Mouse (Mus musculus): Measurements from ENCODE around the gene Spns3.
A peak's percentile ranks its signal among the peaks of the same experiment; 100 is the strongest.

The Spns3 gene

DNA sequence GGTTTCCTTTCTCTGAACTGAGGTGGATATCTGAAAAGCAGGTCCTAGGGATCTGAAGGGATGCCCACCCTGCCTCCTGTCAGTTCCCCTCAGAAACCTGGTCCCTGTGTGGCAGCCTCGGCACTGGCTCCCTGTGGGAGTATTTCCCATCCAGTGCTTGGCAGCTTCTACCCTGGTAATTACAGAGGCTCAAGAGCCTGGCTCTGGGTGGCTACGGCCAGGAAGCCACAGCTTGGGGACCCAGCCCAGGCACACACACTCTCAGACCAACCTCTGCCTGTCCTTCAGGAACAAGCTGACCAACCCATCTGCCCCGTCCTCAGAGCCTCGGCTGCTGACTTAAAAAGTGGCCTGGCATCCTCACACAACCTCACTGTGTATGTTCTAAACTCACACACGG, 69.0 kb downstream of the Spns3 start:
- DNase-seq: no peak

DNA sequence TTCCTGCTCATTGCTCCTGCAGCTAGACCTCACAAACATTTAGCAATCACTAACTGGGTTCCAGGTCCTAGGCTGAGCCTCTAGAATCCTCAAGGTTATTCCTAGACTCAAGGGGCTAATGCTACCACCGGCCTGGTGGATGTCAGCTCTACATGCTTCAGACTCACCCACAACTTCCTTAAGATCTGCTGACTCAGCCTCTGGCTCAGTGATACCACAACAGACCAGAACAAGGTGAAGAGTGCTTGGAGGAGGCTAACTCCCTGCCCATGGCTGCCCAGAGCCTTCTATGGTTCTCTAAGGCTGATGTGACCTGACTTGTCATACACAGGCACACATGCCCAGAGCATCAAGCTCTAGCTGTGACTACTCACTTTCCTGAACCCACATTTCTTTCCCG, 70.8 kb downstream of the Spns3 start:
- no peak for DNase-seq

DNA sequence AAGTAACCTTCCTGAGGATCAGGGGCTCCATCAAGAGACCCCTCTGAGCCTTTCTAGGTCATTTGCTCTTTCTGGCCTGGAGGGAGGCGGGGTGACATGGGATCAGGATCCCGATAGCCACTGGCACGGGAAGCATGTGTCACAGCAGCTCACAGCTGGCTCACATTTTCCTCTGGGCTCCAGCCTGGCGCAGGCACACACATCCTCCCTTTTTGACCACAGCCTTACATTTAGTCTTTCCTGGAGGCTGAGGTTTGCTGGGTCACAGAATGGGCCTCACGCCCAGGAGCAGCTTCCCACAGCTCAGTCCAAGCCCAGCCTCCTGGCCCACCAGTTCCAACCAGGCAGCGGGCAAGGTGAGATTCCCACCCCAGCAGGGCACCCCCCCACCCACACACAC, 72.1 kb downstream of the Spns3 start:
- peak; percentile 33 to 40 for DNase-seq

DNA sequence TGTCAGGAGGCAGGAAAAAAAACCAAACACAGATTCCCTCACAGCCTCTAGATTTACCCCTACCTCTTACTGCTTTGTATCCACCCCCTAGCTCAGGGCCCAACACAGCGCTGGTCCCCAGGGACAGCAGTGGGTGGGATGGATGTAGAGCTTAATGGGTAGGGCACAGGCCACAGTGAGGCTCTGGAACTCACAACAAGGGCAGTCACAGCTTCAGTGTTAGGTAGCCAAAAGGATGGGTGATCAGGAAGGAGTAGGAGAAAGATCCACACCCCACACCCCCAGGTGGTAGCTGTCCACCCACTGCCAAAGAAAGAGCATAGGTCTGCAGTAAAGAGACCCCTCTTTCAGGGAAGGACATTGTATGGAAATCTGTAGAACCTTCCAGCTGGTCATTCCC, 72.7 kb downstream of the Spns3 start:
- DNase-seq: no peak

DNA sequence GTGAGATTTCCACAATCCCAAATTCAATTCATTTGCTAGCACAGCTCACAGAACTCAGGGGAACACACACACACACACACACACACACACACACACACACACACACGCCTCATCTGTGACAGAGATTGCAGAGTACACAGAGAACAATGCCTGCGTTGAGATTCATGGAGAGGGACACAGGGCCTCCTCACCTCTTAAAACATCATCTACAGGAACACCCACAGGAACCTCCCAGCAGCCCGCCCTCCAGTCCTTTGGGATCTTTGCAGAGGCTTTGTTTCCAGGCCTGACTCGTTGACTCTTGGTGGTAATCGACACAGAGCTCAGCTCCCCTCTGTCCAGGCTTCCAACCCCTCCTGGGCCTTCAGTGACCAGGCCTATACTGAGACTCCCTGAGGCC, 73.1 kb downstream of the Spns3 start:
- DNase-seq: no peak

DNA sequence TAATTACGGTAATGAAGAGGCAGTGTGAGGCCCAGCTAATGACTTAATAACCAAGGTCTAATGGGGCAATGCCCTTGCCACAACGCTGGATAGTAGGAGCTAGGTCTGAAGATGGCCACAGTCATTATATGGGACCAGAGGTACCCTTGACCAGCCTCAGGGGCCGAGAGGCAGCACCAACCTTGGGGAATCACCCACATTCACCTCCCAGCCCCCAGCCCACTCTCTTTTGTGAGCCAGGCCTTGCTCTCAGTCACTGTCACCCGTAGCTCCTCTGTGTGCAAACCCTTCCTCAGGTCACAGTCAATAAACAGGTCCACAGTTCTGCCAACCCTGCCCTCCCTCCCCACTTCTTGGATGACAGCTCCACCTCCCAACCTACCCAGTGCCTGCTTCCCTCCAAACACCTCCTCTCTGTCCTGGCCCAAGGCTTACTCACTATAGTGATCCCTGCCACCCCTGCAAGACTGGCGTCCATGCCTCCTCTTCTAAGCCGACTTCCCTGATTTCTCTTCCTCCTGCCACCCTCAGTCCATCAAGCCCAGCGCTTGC, 74.2 kb downstream of the Spns3 start:
- no peak for DNase-seq

DNA sequence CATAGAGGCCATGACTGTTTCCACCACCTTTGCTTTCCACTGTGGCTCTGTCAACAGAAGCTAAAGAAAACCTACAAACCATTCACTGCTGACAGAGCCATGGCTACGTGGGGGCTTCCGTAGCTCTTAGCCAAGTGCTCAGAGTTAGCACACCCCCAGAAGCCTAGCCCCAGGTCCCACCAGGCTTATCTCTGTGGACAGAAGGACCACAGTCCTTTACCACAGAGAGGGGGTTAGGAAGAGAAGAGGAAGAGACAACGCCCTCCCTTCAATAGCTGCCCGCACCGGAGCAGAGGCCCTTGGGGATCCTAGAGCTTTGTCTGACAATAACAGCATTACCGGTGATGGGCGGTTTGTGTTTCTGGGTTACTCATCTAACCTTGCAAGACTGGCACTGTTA, 74.9 kb downstream of the Spns3 start:
- DNase-seq: no peak

DNA sequence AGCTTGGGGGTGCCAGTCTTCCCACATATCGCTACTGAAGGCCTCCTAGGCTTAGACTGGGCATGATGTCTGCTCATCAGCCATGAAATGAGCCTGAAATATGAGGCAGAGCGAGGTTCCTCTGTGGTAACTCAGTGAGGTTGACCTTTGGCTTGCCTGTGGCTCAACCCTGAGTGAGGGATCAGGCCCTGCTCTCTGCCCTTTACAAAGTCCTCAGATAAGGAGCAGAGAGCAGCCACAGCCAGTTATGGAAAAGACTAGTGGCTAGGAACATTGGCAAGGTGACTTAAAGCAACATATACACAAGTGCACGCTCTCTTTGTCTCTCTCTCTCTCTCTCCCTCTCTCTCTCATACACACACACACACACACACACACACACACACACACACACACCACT, 75.4 kb downstream of the Spns3 start:
- peak; percentile 49 to 64 for DNase-seq

DNA sequence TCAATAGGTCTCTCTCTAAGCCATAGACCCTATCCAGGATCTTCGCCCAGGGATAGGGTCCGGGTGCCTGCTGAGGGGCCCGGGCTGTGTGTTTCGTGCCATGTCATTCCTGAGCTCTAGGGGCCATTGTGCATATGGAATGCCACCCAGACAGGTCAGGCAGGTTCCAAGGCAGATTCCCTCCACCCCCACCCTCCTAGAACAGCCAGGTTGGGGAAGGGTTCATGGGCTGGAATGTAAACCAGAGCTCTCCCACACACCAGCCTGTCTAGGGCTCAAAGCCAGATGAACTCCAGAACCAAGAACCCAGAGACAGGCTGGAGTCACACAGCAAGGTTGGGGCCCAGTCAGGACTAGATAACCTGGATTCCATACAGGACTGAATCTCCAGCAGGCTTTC, 76.8 kb downstream of the Spns3 start:
- DNase-seq: no peak

DNA sequence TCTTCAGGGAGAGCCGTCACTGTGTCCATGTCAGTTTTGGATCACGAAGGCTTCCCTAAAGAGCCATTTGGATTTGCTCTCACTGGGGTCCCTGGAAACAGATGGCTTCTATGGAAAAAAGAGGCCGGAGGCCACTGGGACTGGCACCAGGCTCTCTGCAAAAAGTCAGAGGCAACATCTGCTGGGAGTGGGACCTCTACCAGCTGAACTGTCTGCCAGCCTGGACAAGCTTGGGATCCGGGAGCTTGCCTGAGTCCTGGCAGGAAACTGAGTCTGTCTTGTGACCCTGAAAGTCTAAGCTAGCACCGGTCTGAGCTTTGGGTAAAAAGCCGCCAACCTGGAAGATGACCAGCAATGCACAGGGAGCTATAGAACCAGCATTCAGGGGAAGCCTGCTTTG, 78.9 kb downstream of the Spns3 start:
- no peak for DNase-seq

DNA sequence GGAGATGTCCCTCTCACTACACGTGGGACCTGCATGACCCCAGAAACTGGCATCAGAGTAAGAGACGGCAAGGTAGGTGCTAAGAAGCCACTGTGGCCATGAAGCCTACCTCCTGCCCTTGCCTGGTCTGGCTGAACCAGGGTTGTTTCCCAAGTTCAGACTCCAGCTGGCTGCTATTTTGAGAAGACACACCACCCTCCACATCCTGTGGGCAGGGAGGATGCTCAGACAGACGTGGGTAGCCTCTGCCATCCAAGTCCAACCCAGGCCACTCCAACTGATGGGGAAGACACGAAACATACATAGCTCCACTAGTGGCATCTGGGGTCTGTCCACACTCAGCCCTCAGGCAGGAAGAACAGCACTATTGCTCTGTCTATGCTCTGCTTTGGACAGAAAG, 80.3 kb downstream of the Spns3 start:
- no peak for DNase-seq

DNA sequence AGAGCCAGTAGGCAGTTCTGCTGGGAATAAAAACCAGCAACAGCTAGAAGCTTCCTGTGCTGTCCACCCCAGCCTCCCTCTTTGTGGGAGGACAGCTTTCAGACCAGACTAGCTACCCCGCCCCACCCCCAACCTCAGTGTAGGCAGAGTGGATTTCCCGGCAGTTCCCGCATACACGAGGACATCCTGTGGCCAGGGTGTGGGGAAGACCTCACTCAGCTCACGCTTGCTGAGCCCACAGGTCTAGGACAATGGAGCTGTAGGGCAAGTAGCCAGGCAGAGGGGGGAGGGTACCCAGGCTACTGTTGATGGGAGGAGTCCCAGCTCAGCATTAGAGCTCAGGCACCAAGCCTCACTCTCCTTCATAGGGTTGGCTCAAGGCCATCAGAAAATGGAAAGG, 81.1 kb downstream of the Spns3 start:
- peak; percentile 88 to 89 for DNase-seq

DNA sequence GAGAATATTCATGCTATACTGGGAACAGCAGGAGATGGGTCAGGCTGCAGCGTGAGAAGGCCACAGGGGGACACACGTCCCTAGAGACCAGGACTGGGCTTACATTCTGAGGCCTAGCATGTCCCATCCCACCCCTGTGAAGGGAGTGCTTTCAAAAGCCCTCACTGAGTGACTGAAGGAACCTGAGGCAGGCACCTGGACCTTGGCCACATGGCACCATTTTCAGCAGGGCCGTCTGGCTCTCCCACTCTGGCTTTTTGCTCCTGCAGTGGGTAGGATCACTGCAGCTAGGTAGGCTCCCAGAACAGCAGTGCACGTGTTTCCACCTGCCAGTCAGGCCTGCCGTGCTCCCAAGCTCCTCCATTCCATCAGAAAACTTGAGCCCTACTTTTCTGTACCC, 81.8 kb downstream of the Spns3 start:
- DNase-seq: no peak

DNA sequence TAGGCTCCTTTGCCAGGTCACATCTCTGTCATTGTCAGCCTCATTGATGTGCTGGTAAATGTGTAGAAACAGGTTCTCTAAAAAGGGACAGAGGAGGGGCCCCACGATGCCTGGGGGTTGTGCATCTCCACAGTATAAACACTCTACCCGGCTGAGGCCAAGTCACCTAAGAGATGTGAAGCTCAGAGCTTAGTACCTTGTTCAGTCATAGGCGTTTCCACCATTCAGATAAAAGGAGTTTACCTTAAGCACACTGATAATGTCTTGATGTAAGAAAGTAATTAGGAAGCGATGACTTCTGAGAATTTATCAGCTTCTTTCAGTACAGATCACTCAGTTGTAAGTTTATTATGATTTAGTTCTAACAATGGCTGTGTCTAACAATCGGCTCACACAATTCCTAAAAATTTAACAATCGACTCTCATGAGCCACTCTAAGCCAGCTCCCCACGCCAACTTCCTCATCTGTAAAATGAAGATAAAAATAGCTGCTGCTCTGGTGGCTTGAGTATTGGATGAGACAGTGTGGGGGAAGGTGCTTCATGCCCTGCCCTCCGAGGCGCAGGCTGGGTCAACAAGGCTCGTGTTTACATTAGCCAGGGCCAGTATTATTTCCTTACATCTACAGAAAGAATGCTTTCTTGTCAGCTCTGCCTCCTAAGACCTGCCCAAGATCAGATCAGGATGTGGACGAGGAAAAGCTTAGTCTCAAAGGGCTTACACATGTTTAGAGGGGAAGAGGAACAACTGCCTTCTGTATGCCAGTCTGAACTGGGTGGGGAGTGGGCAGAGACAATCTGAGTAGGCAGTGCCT, 83.4 kb downstream of the Spns3 start:
- DNase-seq: no peak

DNA sequence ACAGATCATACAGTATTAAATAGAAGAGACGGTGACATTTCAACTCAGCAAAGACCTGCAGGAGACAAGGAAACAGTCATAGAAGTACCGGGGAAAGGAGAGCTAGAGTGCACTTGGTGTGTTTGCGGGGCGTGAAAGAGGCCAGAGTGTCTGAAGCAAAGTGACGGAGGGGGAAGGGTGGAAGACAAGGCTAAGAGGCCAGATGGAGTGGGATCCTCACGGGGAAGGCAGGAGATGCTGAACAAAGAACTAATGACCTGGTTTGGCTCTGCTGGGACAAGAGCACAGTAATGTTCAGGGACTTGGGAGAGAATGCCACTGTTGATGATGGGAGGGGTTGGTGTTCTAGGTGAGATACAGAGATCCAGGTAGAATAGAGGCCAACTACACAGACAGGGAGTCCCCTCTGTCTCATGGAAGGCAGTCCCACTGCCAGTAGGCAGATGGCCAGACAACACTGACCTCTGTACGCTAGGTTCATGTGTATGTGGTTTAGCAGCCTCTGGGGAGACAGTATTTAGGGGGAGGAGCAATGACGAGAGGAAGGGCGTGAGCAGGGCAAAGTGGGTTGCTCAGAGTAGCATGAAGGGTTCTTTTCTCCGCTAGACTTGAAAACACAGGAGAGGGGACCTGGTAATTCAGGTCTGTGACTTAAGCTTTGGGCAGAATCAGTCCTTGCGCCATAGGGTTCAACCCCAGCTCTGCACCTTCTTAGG, 84.2 kb downstream of the Spns3 start:
- no peak for DNase-seq

DNA sequence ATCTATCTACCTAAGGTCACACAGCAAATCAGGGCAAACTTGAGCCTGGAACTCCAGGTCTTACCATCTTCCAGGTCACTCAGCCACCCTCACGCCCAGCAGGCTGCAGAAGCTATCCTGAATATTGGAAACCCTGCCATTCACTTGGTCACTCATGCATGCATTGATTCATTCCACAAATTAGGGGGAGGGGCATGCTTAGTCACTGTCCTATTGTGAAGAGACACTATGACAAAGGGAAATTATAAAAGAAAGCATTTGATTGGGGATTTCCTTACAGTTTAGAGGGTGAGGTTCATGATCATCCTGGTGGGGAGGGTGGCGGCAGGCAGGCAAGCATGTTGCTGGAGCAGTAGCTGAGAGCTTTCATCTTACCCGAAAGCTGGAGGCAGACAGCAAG, 85.5 kb downstream of the Spns3 start:
- no peak for DNase-seq

DNA sequence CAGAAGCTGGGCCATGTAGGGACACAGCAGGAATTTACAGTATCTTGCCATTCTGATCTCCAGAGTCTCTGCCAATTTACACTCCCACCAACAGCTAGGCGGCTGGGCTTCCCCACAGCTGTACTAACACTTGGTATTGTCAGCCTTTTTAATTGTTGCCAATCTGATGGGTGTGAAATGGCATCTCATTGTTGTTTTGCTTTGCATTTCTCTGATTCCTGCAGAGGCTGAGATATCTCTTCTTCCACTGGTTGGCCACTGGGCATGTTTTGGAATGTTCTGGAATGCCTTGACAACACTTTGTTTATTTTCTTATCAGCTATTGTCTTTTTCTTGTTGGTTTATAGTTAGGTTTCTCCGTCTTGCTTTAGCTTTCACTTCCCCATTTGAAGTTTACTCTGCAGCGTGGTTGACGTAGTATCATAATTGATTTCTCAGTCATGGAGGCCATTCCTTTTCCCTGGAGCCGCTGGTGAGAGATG, 88.8 kb downstream of the Spns3 start:
- DNase-seq: peak in 1 of 2 experiments; percentile 21

DNA sequence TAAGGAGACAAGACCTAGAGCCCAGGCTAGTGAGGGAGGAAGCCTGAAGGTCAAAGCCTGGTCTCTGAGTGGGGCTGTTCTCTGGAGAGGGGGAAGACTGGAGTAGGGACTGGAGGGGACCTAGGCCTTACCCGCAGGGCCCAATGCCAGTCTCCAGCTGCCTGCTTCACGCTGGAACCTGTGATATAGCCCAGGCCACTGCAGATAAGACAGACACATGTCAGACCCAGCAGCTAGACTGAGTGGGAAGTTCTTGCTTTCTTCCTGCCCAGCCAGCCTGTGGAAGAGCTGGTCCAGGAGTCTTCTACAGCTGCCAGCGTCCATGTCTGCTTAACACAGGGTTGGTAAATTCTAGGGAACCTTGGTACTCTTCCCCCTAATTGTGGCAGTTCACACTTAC, 91.8 kb downstream of the Spns3 start:
- DNase-seq: no peak

DNA sequence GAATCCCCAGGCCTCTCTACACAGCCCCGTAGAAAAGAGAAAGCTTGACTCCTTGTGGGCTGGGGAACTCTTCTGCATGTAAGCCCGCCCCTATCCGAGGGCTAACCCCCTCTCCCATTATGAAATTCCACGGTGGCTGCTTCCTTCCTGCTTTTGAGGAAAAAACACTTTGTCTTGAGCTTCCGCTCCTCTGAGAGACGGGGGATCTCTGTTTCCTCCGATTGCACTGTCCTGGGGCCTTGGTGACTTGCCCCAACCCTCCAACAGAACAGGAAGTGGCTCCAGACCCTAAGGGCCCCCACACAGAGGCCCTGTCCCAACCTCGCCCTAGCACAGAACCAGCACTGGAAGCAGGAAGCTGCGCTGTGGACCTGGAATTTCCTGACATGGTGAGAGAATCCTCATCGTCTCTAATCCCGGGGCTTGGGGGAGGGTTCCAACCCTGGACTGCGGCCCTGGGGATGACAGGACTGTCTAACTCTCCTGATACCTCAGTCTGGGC, 92.3 kb downstream of the Spns3 start:
- DNase-seq: peak; percentile 63 to 66

DNA sequence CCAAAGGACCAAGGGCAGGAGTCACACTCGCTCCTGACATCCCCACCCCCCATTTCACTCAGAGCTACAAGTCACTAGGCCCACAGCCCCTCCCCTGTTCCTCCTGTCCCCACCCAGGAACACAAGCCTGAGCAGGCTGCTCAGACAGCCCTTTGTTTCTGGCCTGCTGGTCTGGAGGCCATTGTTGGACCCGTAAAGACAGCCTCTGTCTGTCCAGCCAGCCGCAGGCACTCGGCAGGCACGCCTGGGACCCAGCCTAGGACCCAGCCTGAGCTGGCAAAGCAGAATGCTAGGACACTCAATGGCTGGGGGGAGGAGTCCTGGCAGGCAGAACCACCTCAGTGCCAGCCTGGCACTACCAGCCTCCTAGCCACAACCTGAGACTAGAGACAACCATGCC, 94.6 kb downstream of the Spns3 start:
- no peak for DNase-seq

DNA sequence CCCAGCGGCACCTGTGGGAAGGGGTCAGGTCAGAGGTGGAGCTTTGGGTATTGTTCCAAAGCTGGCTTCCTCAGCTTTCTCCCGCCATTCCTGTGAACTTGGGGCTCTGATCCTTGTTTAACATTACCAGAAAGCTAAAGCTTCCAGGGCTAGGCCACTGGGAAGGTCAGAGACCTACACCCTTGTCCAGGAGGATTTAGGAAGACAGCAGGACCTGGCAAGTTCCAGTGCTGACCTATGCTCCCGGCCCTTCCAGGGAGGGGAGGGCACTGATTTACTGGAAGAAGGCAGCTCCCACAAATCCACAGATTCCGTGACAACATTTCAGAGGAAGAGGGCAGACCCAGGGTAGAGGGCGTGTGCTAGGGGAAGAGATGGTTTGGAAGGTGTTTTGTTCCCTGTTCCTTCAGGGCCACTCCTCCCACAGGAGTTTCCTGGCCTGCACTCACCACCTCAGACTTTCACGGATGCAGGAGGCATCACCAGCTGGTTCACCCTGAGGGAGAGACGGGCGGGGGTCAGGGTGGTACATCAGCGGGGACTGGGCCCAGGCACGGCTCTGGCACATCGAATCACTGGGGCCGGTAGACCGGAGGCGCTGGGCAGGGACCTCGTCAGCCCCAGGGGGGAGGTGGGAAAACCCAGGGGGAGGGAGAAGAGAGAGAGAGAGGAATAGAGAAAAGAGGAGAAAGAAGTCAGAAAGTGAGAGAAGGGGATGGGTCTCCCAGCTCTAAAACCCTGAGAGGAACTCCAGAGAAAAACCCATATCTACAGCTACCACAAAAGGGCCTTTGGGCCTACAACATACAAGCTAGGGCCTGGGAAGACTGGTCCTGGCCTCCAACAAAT, 97.0 kb downstream of the Spns3 start:
- no peak for DNase-seq

DNA sequence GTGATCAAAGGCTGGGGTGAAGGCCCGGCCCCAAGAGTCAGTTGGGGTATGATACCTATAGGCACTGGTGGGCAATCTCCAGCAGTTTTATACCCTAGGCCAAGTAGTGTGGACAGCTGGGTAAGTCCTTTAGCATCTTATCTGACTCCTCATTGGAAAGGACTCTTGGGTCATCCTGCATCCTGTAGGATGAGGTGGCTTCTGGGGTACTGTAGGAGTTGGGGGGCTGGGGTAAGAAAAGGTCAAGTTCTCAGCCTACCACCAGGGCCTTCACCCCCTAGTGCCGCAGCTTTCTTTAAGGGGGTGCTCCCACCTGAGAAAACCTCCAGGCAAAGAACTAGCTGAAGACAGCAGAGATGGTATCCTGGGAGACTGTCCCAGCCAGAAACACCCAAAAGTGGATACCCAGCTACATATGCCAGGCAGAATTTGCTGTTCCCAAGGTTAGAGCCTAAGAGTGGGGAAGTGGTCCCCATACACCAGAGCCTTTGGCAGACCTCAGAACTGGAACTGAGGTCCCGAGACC, 98.1 kb downstream of the Spns3 start:
- DNase-seq: no peak

DNA sequence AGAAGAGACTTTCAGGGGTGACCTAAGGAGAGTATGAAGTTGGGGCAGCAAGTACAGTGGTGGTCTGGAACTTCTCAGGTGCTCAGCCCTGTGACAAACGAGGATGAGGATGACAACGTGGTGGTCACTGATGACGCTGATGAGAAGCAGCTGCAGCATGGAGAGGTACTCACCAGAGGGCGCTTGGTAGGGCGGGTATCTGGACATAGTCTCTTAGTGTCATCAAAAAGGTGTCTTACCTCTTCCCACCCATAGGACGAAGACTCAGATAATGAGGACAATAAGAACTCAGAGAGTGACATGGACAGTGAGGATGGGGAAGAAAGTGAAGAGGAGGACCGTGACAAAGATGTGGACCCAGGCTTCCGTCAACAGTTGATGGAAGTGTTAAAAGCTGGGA, 102.8 kb downstream of the Spns3 start:
- no peak for DNase-seq

All from kidney, postnatal 36 days (tissue).